8 mouse cellular contexts compared by ENCODE assay signal in the genomic region with DNA sequence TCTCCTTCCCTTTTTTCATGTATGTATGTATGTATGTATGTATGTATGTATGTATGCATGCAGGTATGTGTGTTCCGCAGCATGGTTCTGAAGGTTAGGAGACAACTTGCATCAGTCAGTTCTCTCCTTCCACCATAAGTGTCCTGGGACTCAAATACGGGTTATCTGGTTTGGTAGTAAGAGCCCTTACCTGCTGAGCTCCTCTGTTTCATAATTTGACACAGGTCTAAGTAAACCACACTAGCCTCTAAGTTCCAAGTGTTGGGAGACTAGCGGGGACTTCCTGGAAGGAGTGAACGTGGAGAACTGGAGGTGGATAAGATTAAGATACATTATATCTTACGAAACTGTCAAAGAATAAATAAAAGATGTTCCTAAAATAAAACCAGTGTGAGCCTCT. TPM values are rescaled to one million over a fixed set of nuclear protein-coding genes. Genes with fewer than 3 reads are reported as not detected.
DNase-seq lines count a peak whose midpoint lies in the region; ATAC-seq and TF ChIP-seq lines count a peak whose summit lies in the region.

No protein-coding gene starts in this region.

- H3K9ac ChIP-seq in embryonic facial prominence, embryonic 13.5 days, result no peak overlapping the region
- no peak overlapping the region for H3K9ac ChIP-seq in neural tube, embryonic 15.5 days (replicated peaks)

- H3K4me1 ChIP-seq in embryonic facial prominence, embryonic 13.5 days, result peaks cover 9% of the 10 kb centered on the region
- H3K4me1 ChIP-seq in limb, embryonic 10.5 days, result peaks cover 9% of the 10 kb centered on the region
- H3K4me1 ChIP-seq in neural tube, embryonic 15.5 days, result peaks cover 9% of the 10 kb centered on the region

- no peaks in the 10 kb centered on the region for H3K36me3 ChIP-seq in embryonic facial prominence, embryonic 13.5 days
- no peaks in the 10 kb centered on the region for H3K36me3 ChIP-seq in limb, embryonic 10.5 days
- H3K36me3 ChIP-seq in neural tube, embryonic 15.5 days, result no peaks in the 10 kb centered on the region

- H3K4me2 ChIP-seq in embryonic facial prominence, embryonic 13.5 days, result peak overlapping the region; percentile 63
- peak overlapping the region; percentile 69 for H3K4me2 ChIP-seq in neural tube, embryonic 15.5 days

- H3K4me3 ChIP-seq in left cerebral cortex, adult 2 months, result peak overlapping the region; percentile 87; the same call in 1 of the 2 replicates
- peak overlapping the region; percentile 74 for H3K4me3 ChIP-seq in embryonic facial prominence, embryonic 13.5 days
- peak overlapping the region; percentile 75 for H3K4me3 ChIP-seq in limb, embryonic 10.5 days
- H3K4me3 ChIP-seq in neural tube, embryonic 15.5 days (replicated peaks), result peak overlapping the region; percentile 76

- intact Hi-C loops in left cerebral cortex, adult 2 months (cut with DNase I), result loop anchor here (2.0 kb wide), 1 partner anchor 85 kb away; a partner anchor contains a TSS
- intact Hi-C loops in left cerebral cortex, postnatal 10 days (cut with DNase I), result loop anchor here (5.0 kb wide), 1 partner anchor 85 kb away; a partner anchor contains a TSS

- TF ChIP-seq CTCF in left cerebral cortex, adult 2 months (IDR thresholded peaks at IDR 0.05), result no peak

- H3K27me3 ChIP-seq in embryonic facial prominence, embryonic 13.5 days, result no peaks in the 10 kb centered on the region
- no peaks in the 10 kb centered on the region for H3K27me3 ChIP-seq in limb, embryonic 10.5 days (ENCODE audit: low read depth, poor library complexity, severe bottlenecking)
- no peaks in the 10 kb centered on the region for H3K27me3 ChIP-seq in neural tube, embryonic 15.5 days (replicated peaks)

- H3K9me3 ChIP-seq in embryonic facial prominence, embryonic 13.5 days, result no peaks in the 10 kb centered on the region
- no peaks in the 10 kb centered on the region for H3K9me3 ChIP-seq in limb, embryonic 10.5 days (replicated peaks)
- no peaks in the 10 kb centered on the region for H3K9me3 ChIP-seq in neural tube, embryonic 15.5 days (replicated peaks)

- no peak for ATAC-seq in embryonic facial prominence, embryonic 13.5 days (ENCODE audit: insufficient number of reproducible peaks, insufficient read depth, low FRiP score, low TSS enrichment, low read depth)
- peak; percentile 10; the same call in 1 of the 2 replicates for ATAC-seq in neural tube, embryonic 15.5 days (ENCODE audit: low FRiP score)
- no peak for ATAC-seq in megakaryocyte progenitor cell, adult 5-6 weeks (replicated peaks; ENCODE audit: poor library complexity)

- DNase-seq in left cerebral cortex, adult 2 months (ENCODE audit: extremely low spot score in 1 of 2, low spot score in 2 of 2), result no peak
- DNase-seq in left cerebral cortex, postnatal 10 days (ENCODE audit: extremely low spot score in 1 of 2, low spot score in 2 of 2), result no peak
- DNase-seq in limb, embryonic 10.5 days (ENCODE audit: low spot score), result no peak
- DNase-seq in spleen, adult 18-20 months, result no peak
- DNase-seq in lung, postnatal 36 days, result no peak

- 51% methylated on average over 5 of the region's 5 CpGs for WGBS in embryonic facial prominence, embryonic 13.5 days
- 51% methylated on average over 5 of the region's 5 CpGs for WGBS in limb, embryonic 10.5 days
- WGBS in neural tube, embryonic 15.5 days, result 54% methylated on average over 5 of the region's 5 CpGs

- H3K27ac ChIP-seq in left cerebral cortex, adult 2 months, result no peak overlapping the region
- H3K27ac ChIP-seq in embryonic facial prominence, embryonic 13.5 days, result 0 out of 2 replicates have a peak overlapping the region, but pooled peaks have one; percentile 23
- H3K27ac ChIP-seq in limb, embryonic 10.5 days, result peak overlapping the region; percentile 61; the same call in 1 of the 2 replicates
- H3K27ac ChIP-seq in neural tube, embryonic 15.5 days (replicated peaks), result peak overlapping the region; percentile 78; the same call in 1 of the 2 replicates

RNA-seq across cellular contexts. Expression of a gene that starts 0.5 kb away (rescaled TPM):
- total RNA-seq in left cerebral cortex, adult 2 months (2021), result 10 to 100 TPM; 85.2 to 89.9 TPM
- total RNA-seq in left cerebral cortex, postnatal 10 days (2021), result 10 to 100 TPM; 78.5 to 79.8 TPM
- 69.0 and 73.1 TPM in 2 replicates for polyA plus RNA-seq in embryonic facial prominence, embryonic 13.5 days (2015; fragmentation: Nextera tagmentation; extraction: Ambion mirVana)
- 38.6 and 52.4 TPM in 2 replicates for polyA plus RNA-seq in limb, embryonic 10.5 days (2016; fragmentation: Nextera tagmentation; extraction: Ambion mirVana)
- polyA plus RNA-seq in neural tube, embryonic 15.5 days (2015; fragmentation: Nextera tagmentation; extraction: Ambion mirVana), result 88.2 and 92.6 TPM in 2 replicates
- total RNA-seq in megakaryocyte progenitor cell, adult 5-6 weeks (2015), result 42.0 and 51.5 TPM in 2 replicates
- total RNA-seq in megakaryocyte progenitor cell, adult 5-6 weeks (2017), result 60.3 and 60.7 TPM in 2 replicates
